Mouse (Mus musculus) embryo, embryonic 9.5 days (tissue): ENCODE results near the gene Iqch.
A peak's percentile ranks its signal among the peaks of the same experiment; 100 is the strongest.

Experiments
- DNase-seq: peaks from one replicate; pipeline ENCODE4 v3.0.0-alpha.2; 2017; ENCODE audit errors: extremely low spot score

Gene Iqch

GRCm38 (mm10) chr9:63602043-63602939 lies at the start of gene Iqch, which contains the start of gene Aagab:
Gene Iqch (minus strand): TSS chr9:63602493.
Gene Aagab (plus strand): TSS chr9:63602660.
- DNase-seq: peak; percentile 98

GRCm38 (mm10) chr9:63651594-63651993 lies 49.3 kb upstream of the Iqch start:
- DNase-seq: no peak

GRCm38 (mm10) chr9:63650905-63651304 lies 48.6 kb upstream of the Iqch start:
- no peak for DNase-seq

DNA sequence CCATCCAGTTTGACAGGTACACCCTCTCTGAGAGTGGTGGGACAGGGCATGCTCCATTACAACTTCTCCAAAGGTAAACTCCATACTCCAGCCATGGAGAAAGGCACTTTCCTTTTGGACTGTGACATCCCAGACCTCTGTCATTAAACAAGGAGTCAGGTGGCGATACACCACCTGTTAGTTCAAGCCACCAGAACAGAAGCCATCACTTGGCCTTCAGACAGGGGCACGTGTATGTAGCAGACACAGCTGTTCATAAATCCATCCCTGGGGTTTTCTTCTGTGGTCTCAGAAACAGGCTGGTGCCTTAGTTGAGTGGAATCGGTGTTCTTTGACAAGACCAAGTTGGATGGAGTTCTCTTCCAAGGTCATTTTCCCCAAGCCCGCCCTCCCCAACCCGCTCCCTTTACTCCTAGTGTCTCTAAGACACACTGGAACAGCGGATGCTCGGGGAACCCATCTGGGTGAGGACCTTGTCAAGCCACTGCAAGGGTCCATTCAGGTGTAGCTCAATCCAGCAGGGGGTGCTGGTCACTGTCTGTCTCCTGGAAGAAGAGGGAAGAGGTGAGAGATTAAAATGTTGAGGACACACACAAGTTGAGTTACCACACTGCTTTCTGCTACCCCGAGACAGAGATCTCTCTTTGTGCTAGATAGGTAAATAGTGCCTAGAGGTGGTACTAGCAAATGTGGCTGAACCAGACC lies 47.7 kb upstream of the Iqch start:
- DNase-seq: no peak

- DNase-seq: no peak
Observed at GRCm38 (mm10) chr9:63648520-63648918, 46.2 kb upstream of the Iqch start.

- no peak for DNase-seq
Observed at GRCm38 (mm10) chr9:63647581-63648519, 45.6 kb upstream of the Iqch start.

GRCm38 (mm10) chr9:63645084-63645483 lies 42.8 kb upstream of the Iqch start:
- no peak for DNase-seq

- no peak for DNase-seq
Observed at GRCm38 (mm10) chr9:63644011-63644410, 41.7 kb upstream of the Iqch start.

- DNase-seq: no peak
Observed at GRCm38 (mm10) chr9:63641983-63642646, 39.8 kb upstream of the Iqch start.

- DNase-seq: no peak
Observed at GRCm38 (mm10) chr9:63636113-63636512, 33.8 kb upstream of the Iqch start.

DNA sequence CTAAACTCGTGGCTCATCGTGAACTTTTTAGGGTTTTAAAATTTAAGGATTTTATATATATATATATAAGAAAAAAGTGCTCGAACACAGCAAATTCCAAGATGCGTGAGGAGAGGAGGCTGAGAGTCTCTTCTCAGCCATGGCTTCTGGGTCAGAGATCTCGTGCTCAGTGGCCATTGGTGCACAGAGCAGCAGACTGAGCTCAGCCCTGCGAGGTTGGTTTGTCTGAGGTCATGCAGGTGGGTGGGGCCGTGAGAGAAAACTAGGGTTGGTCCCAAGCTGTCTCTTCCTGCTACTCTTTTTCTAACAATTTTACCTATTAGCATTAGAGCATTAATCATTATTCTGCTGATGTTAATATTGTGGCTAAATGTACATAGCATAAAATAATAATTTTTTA lies 31.0 kb upstream of the Iqch start:
- DNase-seq: no peak

DNA sequence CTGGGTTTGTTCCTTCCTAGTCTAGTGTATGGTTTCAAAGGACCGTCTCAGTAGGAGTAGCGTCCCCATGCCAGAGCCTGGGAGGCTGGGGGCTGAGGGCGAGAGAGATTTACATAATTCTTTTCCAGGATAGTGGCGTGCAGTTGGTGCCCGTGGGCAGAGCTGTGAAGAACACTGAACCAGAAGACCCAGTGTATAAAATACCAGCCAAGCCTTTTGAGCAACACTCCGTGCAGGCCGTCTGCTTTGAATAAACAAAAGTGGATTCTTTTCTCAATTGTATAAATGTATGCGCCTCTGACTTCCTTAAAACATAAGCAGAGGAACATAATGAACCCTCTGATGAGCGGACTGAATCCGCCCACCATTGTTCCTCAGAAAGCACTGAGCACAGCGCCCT lies 30.6 kb upstream of the Iqch start:
- DNase-seq: no peak

GRCm38 (mm10) chr9:63632045-63632444 lies 29.8 kb upstream of the Iqch start:
- no peak for DNase-seq

- DNase-seq: no peak
Observed at GRCm38 (mm10) chr9:63625090-63625756, 22.9 kb upstream of the Iqch start.

GRCm38 (mm10) chr9:63623895-63624569 lies 21.7 kb upstream of the Iqch start:
- no peak for DNase-seq

DNA sequence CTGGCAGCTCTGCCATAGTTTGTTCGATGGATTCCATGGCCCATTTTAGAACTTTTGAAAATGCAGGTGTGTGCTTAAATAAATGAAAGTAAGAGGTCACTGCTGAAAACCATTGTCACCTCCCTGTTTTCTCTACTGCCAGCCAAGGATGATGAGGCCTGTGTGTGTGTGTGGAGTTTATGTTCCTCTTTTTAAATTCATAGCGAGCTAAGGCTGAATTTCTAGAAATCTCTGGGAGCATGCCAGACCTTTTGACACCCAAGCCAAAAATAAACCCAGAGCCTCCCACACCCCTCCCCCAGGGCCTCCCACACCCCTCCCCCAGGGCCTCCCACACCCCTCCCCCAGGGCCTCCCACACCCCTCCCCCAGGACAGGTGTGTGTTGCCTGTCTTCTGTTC lies 15.7 kb upstream of the Iqch start:
- no peak for DNase-seq

DNA sequence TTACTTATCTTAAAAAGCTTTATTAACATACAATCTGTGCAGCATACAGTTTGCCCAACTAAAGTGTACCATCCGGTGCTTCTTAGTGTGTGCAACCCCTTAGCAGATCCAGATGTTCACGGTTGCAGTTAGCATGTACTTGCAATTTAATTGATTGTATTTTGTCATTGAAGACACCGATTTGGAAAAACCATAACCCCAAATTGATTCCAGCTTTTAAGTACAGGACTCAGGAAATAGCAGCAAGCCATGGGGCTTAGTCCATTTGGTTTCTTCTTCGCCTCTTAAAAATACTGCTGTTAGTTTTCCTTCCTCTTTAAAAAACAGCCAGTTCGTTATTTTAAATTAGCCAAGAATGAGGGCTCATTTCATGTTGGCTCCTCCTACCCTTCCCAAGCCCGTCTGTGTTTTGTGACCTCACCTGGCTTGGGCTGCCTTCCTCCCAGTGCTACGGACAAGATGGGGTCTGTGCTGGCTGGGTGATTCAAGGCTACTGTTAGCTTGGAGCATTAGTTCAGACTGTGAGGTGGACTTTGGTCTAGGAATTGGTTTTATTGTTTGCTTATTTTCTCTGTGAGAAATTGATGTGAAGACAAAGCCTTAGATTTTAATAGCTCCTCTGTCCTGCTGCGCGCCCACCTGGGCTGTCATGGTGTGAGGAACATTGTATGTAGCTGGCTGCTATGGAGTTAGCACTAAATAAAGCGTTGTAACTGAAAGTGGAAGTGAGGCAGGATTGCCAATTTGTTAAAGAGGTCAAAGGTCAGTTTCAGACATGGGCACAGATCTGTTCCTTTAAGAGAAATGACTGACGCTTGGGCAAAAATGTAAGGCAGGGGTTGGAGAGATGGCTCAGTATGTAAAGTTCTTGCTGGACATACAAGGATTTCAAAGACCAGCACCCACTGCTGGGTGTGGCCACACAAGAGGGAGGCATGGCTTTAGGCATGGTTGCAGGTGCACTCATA lies 12.0 kb upstream of the Iqch start:
- no peak for DNase-seq

DNA sequence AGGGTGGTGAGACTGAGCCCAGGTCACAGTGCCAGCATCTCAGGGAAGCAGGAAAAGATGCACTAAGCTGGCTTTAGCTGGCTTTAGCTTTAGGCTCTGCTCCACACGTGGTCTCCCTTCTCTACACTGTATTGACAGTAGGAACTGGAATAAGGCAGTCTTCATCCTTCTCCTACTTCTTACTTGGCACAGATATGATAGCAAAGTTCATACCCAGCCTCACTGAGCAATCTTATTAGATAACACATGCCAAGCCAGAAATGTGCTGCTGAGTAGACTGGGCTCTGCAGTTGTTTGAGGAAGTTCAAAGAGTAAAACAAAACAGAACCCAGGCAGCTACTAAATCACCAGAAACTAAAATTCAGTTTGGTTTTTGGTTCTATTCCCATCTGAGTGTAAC lies 11.3 kb upstream of the Iqch start:
- DNase-seq: no peak
